Mouse (Mus musculus) erythroid progenitor cell, adult 5-6 weeks (primary cell): ENCODE data around the gene Spg11. TPM values are rescaled to one million over a fixed set of nuclear protein-coding genes. Genes with fewer than 3 reads are reported as not detected.
"Not testable (repeated sequence)": the region's sequence is repeated elsewhere in the genome, so short reads cannot be mapped to it uniquely, and the experiment has no call there.

Experiments used
- ATAC-seq: replicated peaks from 2 replicates; pipeline ENCODE4 v1.8.0; 2016; ENCODE audit warnings: moderate number of reproducible peaks, mild to moderate bottlenecking, moderate TSS enrichment, inconsistent platforms; ENCODE audit not compliant: poor library complexity, low FRiP score, severe bottlenecking
- total RNA-seq, 2 experiments: library from RNA; stranded (forward) in 1 of 2; stranded (reverse) in 1 of 2; fragments of 150-400 nt in 1 of 2; fragments of 186-747, 209-891 nt in 1 of 2; gene quantifications; 2 replicates each; pipeline versions ENCODE4 v1.2.3 to v1.2.4; 2015 to 2017; ENCODE audit warnings: low replicate concordance in 2 of 2

Gene Spg11
- total RNA-seq, 2 experiments from 2014 or later = 5.0 to 6.1 TPM

GRCm38 (mm10) chr2:122081728-122082456, 36.3 kb downstream of the Spg11 start:
- ATAC-seq = no peak

GRCm38 (mm10) chr2:122069922-122070321, 48.3 kb downstream of the Spg11 start:
- ATAC-seq = peak; percentile 67; the same call in 1 of the 2 replicates

- no peak for ATAC-seq
Observed at GRCm38 (mm10) chr2:122069144-122069912, 48.9 kb downstream of the Spg11 start.

GRCm38 (mm10) chr2:122066241-122066640, 51.9 kb downstream of the Spg11 start:
- no peak for ATAC-seq

- no peak for ATAC-seq
Observed at GRCm38 (mm10) chr2:122065200-122065969, 52.8 kb downstream of the Spg11 start.

- no peak for ATAC-seq
Observed at GRCm38 (mm10) chr2:122059365-122060115, 58.6 kb downstream of the Spg11 start.

GRCm38 (mm10) chr2:122043926-122044325, 74.3 kb downstream of the Spg11 start:
- peak; percentile 42; the same call in 1 of the 2 replicates for ATAC-seq

GRCm38 (mm10) chr2:122036064-122036463, 82.1 kb downstream of the Spg11 start:
- ATAC-seq = no peak

- no peak for ATAC-seq
Observed at GRCm38 (mm10) chr2:122031970-122032369, 86.2 kb downstream of the Spg11 start.

GRCm38 (mm10) chr2:122028756-122029700, 89.2 kb downstream of the Spg11 start:
- peak; percentile 50; the same call in 1 of the 2 replicates for ATAC-seq

GRCm38 (mm10) chr2:122027862-122028755, 90.1 kb downstream of the Spg11 start, which contains the start of gene Eif3j1:
Gene Eif3j1, plus strand, starts transcription at chr2:122028546.
- peak; percentile 87 for ATAC-seq

- ATAC-seq = not testable (repeated sequence)
Observed at GRCm38 (mm10) chr2:122027091-122027490, 91.1 kb downstream of the Spg11 start.

- ATAC-seq = 0 out of 2 replicates have a peak, but pooled peaks have one; percentile 51
Observed at GRCm38 (mm10) chr2:122022284-122022683, 95.9 kb downstream of the Spg11 start.

- ATAC-seq = no peak
Observed at GRCm38 (mm10) chr2:122018705-122019104, 99.5 kb downstream of the Spg11 start.

- ATAC-seq = no peak
Observed at GRCm38 (mm10) chr2:122011441-122011840, 106.7 kb downstream of the Spg11 start.

- ATAC-seq = no peak
Observed at GRCm38 (mm10) chr2:122008832-122009231, 109.4 kb downstream of the Spg11 start.
